Mouse (Mus musculus) bone marrow, adult 2 months (tissue): ENCODE measurements around the gene Zbtb12. TPM values are rescaled to one million over a fixed set of nuclear protein-coding genes. Genes with fewer than 3 reads are reported as not detected.

Source experiments
- H3K27ac ChIP-seq: fragments of 200-500 bp; 2 replicates; pipeline ENCODE4 v1.5.1; 2012; ENCODE audit warnings: low read depth, mild to moderate bottlenecking, control low read depth, inconsistent platforms, low read length; ENCODE audit not compliant: control insufficient read depth, poor library complexity, insufficient read depth
- H3K4me1 ChIP-seq: fragments of 200-500 bp; 2 replicates; pipeline ENCODE4 v1.6.1; 2011; ENCODE audit warnings: low read length; ENCODE audit not compliant: control insufficient read depth, insufficient read depth
- H3K4me3 ChIP-seq: fragments of 200-500 bp; replicated peaks from 2 replicates; pipeline ENCODE3; 2011; ENCODE audit warnings: mild to moderate bottlenecking, low read depth, low read length, control low read depth; ENCODE audit not compliant: control insufficient read depth
- CTCF ChIP-seq: fragments of 200-500 bp; IDR thresholded peaks from 2 replicates; pipeline ENCODE4 v1.5.1; 2011; ENCODE audit warnings: low read length, control low read depth; ENCODE audit not compliant: control insufficient read depth, insufficient read depth
- POLR2A ChIP-seq: fragments of 200-500 bp; IDR thresholded peaks from 2 replicates; pipeline ENCODE4 v1.6.1; 2011; ENCODE audit warnings: low read depth, mild to moderate bottlenecking, control low read depth, low read length, borderline replicate concordance; ENCODE audit not compliant: control insufficient read depth
- WGBS: fragments of 180-500 bp; shearing (Covaris S2); methylation state at CpG from one replicate; pipeline ENCODE4 v1.1.7; 2018; 5-methylcytosine and 5-hydroxymethylcytosine counted together
- polyA plus RNA-seq: library from polyadenylated mRNA; stranded (reverse); fragments of >200 nt; gene quantifications from 2 replicates; pipeline ENCODE4 v1.2.4, GENCODE M21; 2011; ENCODE audit warnings: low replicate concordance; ENCODE audit not compliant: missing spikeins, insufficient read depth, insufficient read length

Gene Zbtb12
- polyA plus RNA-seq, 1 experiment = 5.7 TPM

- WGBS = 91% methylated on average over 13 of the region's 13 CpGs
- Histone ChIP-seq H3K27ac (no peak overlapping the region), H3K4me1 (no peaks in the 10 kb centered on the region), H3K4me3 (no peak overlapping the region)
- TF ChIP-seq POLR2A = no peak
- no peak for TF ChIP-seq CTCF
These were observed 34.4 kb upstream of the Zbtb12 start for GRCm38 (mm10) chr17:34844884-34845283.

GRCm38 (mm10) chr17:34847192-34847591, 32.1 kb upstream of the Zbtb12 start:
- H3K4me3 ChIP-seq = no peak overlapping the region
- 94% methylated on average over 6 of the region's 6 CpGs for WGBS
- no peak for TF ChIP-seq POLR2A
- no peak for TF ChIP-seq CTCF
- no peak overlapping the region for H3K27ac ChIP-seq
- H3K4me1 ChIP-seq = no peaks in the 10 kb centered on the region; the same call in 1 of the 2 replicates

- H3K27ac ChIP-seq = no peak overlapping the region
- 87% methylated on average over 7 of the region's 7 CpGs for WGBS
- no peaks in the 10 kb centered on the region; the same call in 1 of the 2 replicates for H3K4me1 ChIP-seq
- TF ChIP-seq POLR2A = no peak
- no peak for TF ChIP-seq CTCF
- H3K4me3 ChIP-seq = no peak overlapping the region
These were observed 31.7 kb upstream of the Zbtb12 start for GRCm38 (mm10) chr17:34847615-34848014.

GRCm38 (mm10) chr17:34849722-34850516, 29.4 kb upstream of the Zbtb12 start, which contains the start of the genes Skiv2l and Nelfe:
Gene Skiv2l, minus strand, starts transcription at chr17:34850210.
Gene Nelfe, plus strand, starts transcription at chr17:34850391.
- TF ChIP-seq CTCF (no peak), POLR2A (peak; percentile 50; the same call in 1 of the 2 replicates)
- H3K4me1 ChIP-seq = no peaks in the 10 kb centered on the region; the same call in 1 of the 2 replicates
- 1% methylated on average over 65 of the region's 65 CpGs for WGBS
- peak within 1 kb of the TSS; percentile 35 for H3K27ac ChIP-seq
- H3K4me3 ChIP-seq = peak within 1 kb of the TSS; percentile 87

GRCm38 (mm10) chr17:34850517-34851125, 28.7 kb upstream of the Zbtb12 start:
- WGBS = under 1% methylated on average over 25 of the region's 25 CpGs
- H3K4me3 ChIP-seq = peak overlapping the region; percentile 87
- peak overlapping the region; percentile 35; the same call in 1 of the 2 replicates for H3K27ac ChIP-seq
- TF ChIP-seq CTCF = no peak
- no peak for TF ChIP-seq POLR2A
- no peaks in the 10 kb centered on the region; the same call in 1 of the 2 replicates for H3K4me1 ChIP-seq

GRCm38 (mm10) chr17:34853511-34853910, 25.8 kb upstream of the Zbtb12 start:
- no peaks in the 10 kb centered on the region; the same call in 1 of the 2 replicates for H3K4me1 ChIP-seq
- no peak overlapping the region for H3K4me3 ChIP-seq
- 86% methylated on average over 8 of the region's 8 CpGs for WGBS

GRCm38 (mm10) chr17:34854761-34855160, 24.5 kb upstream of the Zbtb12 start:
- WGBS = 80% methylated on average over 3 of the region's 3 CpGs
- Histone ChIP-seq H3K27ac (no peak overlapping the region), H3K4me3 (no peak overlapping the region), H3K4me1 (no peaks in the 10 kb centered on the region; the same call in 1 of the 2 replicates)
- TF ChIP-seq POLR2A = no peak
- no peak for TF ChIP-seq CTCF

More at GRCm38 (mm10) chr17:34853511-34853910, 25.8 kb upstream of the Zbtb12 start:
- TF ChIP-seq CTCF = no peak
- TF ChIP-seq POLR2A = no peak
- H3K27ac ChIP-seq = no peak overlapping the region

- Histone ChIP-seq H3K4me1 (no peaks in the 10 kb centered on the region; the same call in 1 of the 2 replicates), H3K4me3 (no peak overlapping the region), H3K27ac (no peak overlapping the region)
- WGBS = 39% methylated on average over 3 of the region's 3 CpGs
- TF ChIP-seq POLR2A (no peak), CTCF (peak; percentile 81)
These were observed 23.5 kb upstream of the Zbtb12 start for GRCm38 (mm10) chr17:34855825-34856224.
